Mouse (Mus musculus): ENCODE results near the gene Ddr2.

- TF ChIP-seq MAFK (IDR thresholded peaks at IDR 0.05; ENCODE audit: insufficient read depth, low read depth, low read length) (no peak), HCFC1 (IDR thresholded peaks at IDR 0.05; ENCODE audit: borderline replicate concordance, insufficient read depth, low read length) (no peak), ZC3H11A (IDR thresholded peaks at IDR 0.05; ENCODE audit: borderline replicate concordance, low read depth, low read length) (peak; percentile 77), CHD2 (IDR thresholded peaks at IDR 0.05; ENCODE audit: low read depth, low read length) (no peak)
These were observed 25.9 kb upstream of the Ddr2 start for GRCm38 (mm10) chr1:170136351-170137009.
